Mouse (Mus musculus) hindbrain, embryonic 13.5 days (tissue): ENCODE measurements around the gene Uox. TPM values are rescaled to one million over a fixed set of nuclear protein-coding genes. Genes with fewer than 3 reads are reported as not detected.
A peak's percentile ranks its signal among the peaks of the same experiment; 100 is the strongest.

Source experiments
- ATAC-seq: fragments of 200-750 bp; cut with Nextera tagmentation; 2 replicates; pipeline ENCODE4 v1.8.0; 2017; ENCODE audit warnings: moderate TSS enrichment; ENCODE audit not compliant: low FRiP score
- H3K27ac ChIP-seq: fragments of 300-500 bp; sonication (generic); 2 replicates; pipeline ENCODE4 v1.5.1; 2015; ENCODE audit warnings: inconsistent platforms, mild to moderate bottlenecking, moderate library complexity
- H3K27me3 ChIP-seq: fragments of 300-500 bp; sonication (generic); 2 replicates; pipeline ENCODE4 v1.6.1; 2015; ENCODE audit warnings: mild to moderate bottlenecking, inconsistent platforms
- H3K36me3 ChIP-seq: fragments of 300-500 bp; sonication (generic); 2 replicates; pipeline ENCODE4 v1.6.1; 2015; ENCODE audit warnings: mild to moderate bottlenecking, inconsistent platforms
- H3K4me1 ChIP-seq: fragments of 300-500 bp; sonication (generic); replicated peaks from 2 replicates; pipeline ENCODE4 v1.6.1; 2015; ENCODE audit warnings: inconsistent platforms
- H3K4me2 ChIP-seq: fragments of 300-500 bp; sonication (generic); 2 replicates; pipeline ENCODE4 v1.6.1; 2015; ENCODE audit warnings: inconsistent platforms, mild to moderate bottlenecking, moderate library complexity
- H3K4me3 ChIP-seq: fragments of 300-500 bp; sonication (generic); 2 replicates; pipeline ENCODE4 v1.5.1; 2015; ENCODE audit warnings: mild to moderate bottlenecking, inconsistent platforms
- H3K9ac ChIP-seq: fragments of 300-500 bp; sonication (generic); 2 replicates; pipeline ENCODE4 v1.6.1; 2015; ENCODE audit warnings: mild to moderate bottlenecking, inconsistent platforms
- H3K9me3 ChIP-seq: fragments of 300-500 bp; sonication (generic); 2 replicates; pipeline ENCODE4 v1.6.1; 2016; ENCODE audit warnings: inconsistent platforms
- WGBS: fragments of 180-500 bp; shearing (Covaris S2); methylation state at CpG from one replicate; pipeline ENCODE4 v1.1.7; 2015; 5-methylcytosine and 5-hydroxymethylcytosine counted together
- polyA plus RNA-seq: library from polyadenylated mRNA; unstranded; fragments of >200 nt; fragmentation: Nextera tagmentation; extraction: Ambion mirVana; gene quantifications from 2 replicates; pipeline ENCODE4 v1.2.1, GENCODE M21; 2015

Gene Uox
- polyA plus RNA-seq, 1 experiment from 2014 or later: not detected

GRCm38 (mm10) chr3:146671121-146671520, 100.9 kb downstream of the Uox start:
- no peak for ATAC-seq
- Histone ChIP-seq H3K4me3 (no peak overlapping the region), H3K4me1 (no peaks in the 10 kb centered on the region), H3K9ac (no peak overlapping the region), H3K36me3 (no peaks in the 10 kb centered on the region), H3K9me3 (no peaks in the 10 kb centered on the region), H3K4me2 (no peak overlapping the region), H3K27me3 (no peaks in the 10 kb centered on the region), H3K27ac (no peak overlapping the region)
- 72% methylated on average over 2 of the region's 2 CpGs for WGBS

GRCm38 (mm10) chr3:146675101-146675500, 104.9 kb downstream of the Uox start:
- no peaks in the 10 kb centered on the region for H3K4me1 ChIP-seq
- no peak overlapping the region for H3K9ac ChIP-seq
- no peak overlapping the region for H3K27ac ChIP-seq
- no peaks in the 10 kb centered on the region for H3K9me3 ChIP-seq
- H3K27me3 ChIP-seq: no peaks in the 10 kb centered on the region
- no peak overlapping the region for H3K4me3 ChIP-seq
- H3K36me3 ChIP-seq: no peaks in the 10 kb centered on the region
- 95% methylated on average over 1 of the region's 1 CpGs for WGBS
- no peak overlapping the region for H3K4me2 ChIP-seq
- ATAC-seq: no peak

GRCm38 (mm10) chr3:146676193-146676592, 106.0 kb downstream of the Uox start:
- Histone ChIP-seq H3K36me3 (no peaks in the 10 kb centered on the region), H3K4me3 (no peak overlapping the region), H3K27ac (no peak overlapping the region), H3K27me3 (no peaks in the 10 kb centered on the region), H3K4me2 (no peak overlapping the region), H3K9me3 (no peaks in the 10 kb centered on the region), H3K4me1 (no peaks in the 10 kb centered on the region), H3K9ac (no peak overlapping the region)
- 90% methylated on average over 4 of the region's 4 CpGs for WGBS
- no peak for ATAC-seq

GRCm38 (mm10) chr3:146679646-146680045, 109.4 kb downstream of the Uox start:
- Histone ChIP-seq H3K27ac (no peak overlapping the region), H3K4me2 (no peak overlapping the region), H3K4me1 (peaks cover 5% of the 10 kb centered on the region; the same call in 1 of the 2 replicates), H3K9ac (no peak overlapping the region), H3K36me3 (no peaks in the 10 kb centered on the region), H3K9me3 (no peaks in the 10 kb centered on the region), H3K4me3 (no peak overlapping the region), H3K27me3 (peaks cover 12% of the 10 kb centered on the region; the same call in 1 of the 2 replicates)
- 94% methylated on average over 16 of the region's 16 CpGs for WGBS
- no peak for ATAC-seq

GRCm38 (mm10) chr3:146680625-146681024, 110.4 kb downstream of the Uox start:
- Histone ChIP-seq H3K9ac (no peak overlapping the region), H3K27me3 (peaks cover 17% of the 10 kb centered on the region; the same call in 1 of the 2 replicates), H3K4me2 (no peak overlapping the region), H3K9me3 (no peaks in the 10 kb centered on the region), H3K4me3 (no peak overlapping the region), H3K36me3 (no peaks in the 10 kb centered on the region), H3K4me1 (peaks cover 10% of the 10 kb centered on the region), H3K27ac (no peak overlapping the region)
- 93% methylated on average over 13 of the region's 13 CpGs for WGBS
- no peak for ATAC-seq

- Histone ChIP-seq H3K27ac (no peak overlapping the region), H3K36me3 (no peaks in the 10 kb centered on the region), H3K9ac (no peak overlapping the region), H3K4me2 (peak overlapping the region; percentile 44), H3K9me3 (no peaks in the 10 kb centered on the region), H3K4me3 (no peak overlapping the region), H3K4me1 (peaks cover 10% of the 10 kb centered on the region), H3K27me3 (peaks cover 21% of the 10 kb centered on the region; the same call in 1 of the 2 replicates)
- 82% methylated on average over 8 of the region's 8 CpGs for WGBS
- no peak for ATAC-seq
Measured at GRCm38 (mm10) chr3:146681696-146682095, 111.5 kb downstream of the Uox start.

Other genes with a start within 250 kb of the Uox start
- gene Ssx2ip, start 165.8 kb upstream of the Uox start, polyA plus RNA-seq: 13.3 and 14.4 TPM in 2 replicates
- gene Ctbs, start 120.6 kb upstream of the Uox start, polyA plus RNA-seq: 4.6 and 5.1 TPM in 2 replicates
- gene Spata1, start 70.7 kb upstream of the Uox start, polyA plus RNA-seq: 6.4 and 7.5 TPM in 2 replicates
- gene Gng5, start 70.6 kb upstream of the Uox start, polyA plus RNA-seq: 565 TPM in 2 replicates
- 48.9 and 49.6 TPM in 2 replicates for gene Rpf1, start 49.0 kb upstream of the Uox start, polyA plus RNA-seq
- gene Dnase2b, start 45.2 kb downstream of the Uox start, polyA plus RNA-seq: not detected in 2 replicates
- gene 4930503B20Rik, start 80.9 kb downstream of the Uox start, polyA plus RNA-seq: not detected in 2 replicates
- 0.23 and 0.44 TPM in 2 replicates for gene Samd13, start 115.2 kb downstream of the Uox start, polyA plus RNA-seq
- gene Prkacb, start 242.6 kb downstream of the Uox start, polyA plus RNA-seq: 133 and 140 TPM in 2 replicates